Comparison of ENCODE assay signal across 13 mouse cellular contexts in genomic region chr4:141514179-141514641, GRCm38 (mm10). TPM values are rescaled to one million over a fixed set of nuclear protein-coding genes. Genes with fewer than 3 reads are reported as not detected.
DNase-seq lines count a peak whose midpoint lies in the region; ATAC-seq and TF ChIP-seq lines count a peak whose summit lies in the region.
"Had no signal": no experiment of that assay in that cellular context is flagged by ENCODE, and none has a peak within 500 bp of the region (broad histone marks: within the 10 kb centered on the region; RNA-seq: fewer than 3 reads in every experiment).

No protein-coding gene starts in this region.

- H3K9ac ChIP-seq in liver, embryonic 11.5 days (ENCODE audit: low read depth, low read length), result no peak overlapping the region
- no peak overlapping the region for H3K9ac ChIP-seq in intestine, embryonic 15.5 days
- H3K9ac ChIP-seq in liver, embryonic 13.5 days, result no peak overlapping the region
- H3K9ac ChIP-seq in stomach, embryonic 16.5 days (ENCODE audit: low read length), result no peak overlapping the region

- no peak for TF ChIP-seq CTCF in layer of hippocampus, adult 2 months (conservative IDR thresholded peaks at IDR 0.05)

- DNase-seq in liver, result peak; percentile 43
- DNase-seq in liver, embryonic 11.5 days (ENCODE audit: low spot score), result no peak
- DNase-seq in liver, embryonic 13.5 days, result no peak
- DNase-seq in layer of hippocampus, adult 2 months (ENCODE audit: low spot score in 2 of 2), result no peak
- no peak for DNase-seq in thymus, postnatal 25 days
- no peak for DNase-seq in layer of hippocampus, adult 9-11 months
- DNase-seq: cerebellum, adult 9-10 months; thymus, postnatal 14 days had no signal

- ATAC-seq in liver, embryonic 11.5 days (replicated peaks; ENCODE audit: low FRiP score), result no peak
- peak; percentile 91 for ATAC-seq in intestine, embryonic 15.5 days
- ATAC-seq in liver, embryonic 13.5 days (ENCODE audit: low read depth), result peak; percentile 74
- peak; percentile 96 for ATAC-seq in stomach, embryonic 16.5 days (ENCODE audit: insufficient read depth, low FRiP score)
- ATAC-seq: Patski had no signal

- peaks cover 25% of the 10 kb centered on the region for H3K36me3 ChIP-seq in liver, embryonic 11.5 days (ENCODE audit: control insufficient read depth, insufficient read depth, low read length)
- 0 out of 2 replicates have a peak, but pooled peaks cover 6% of the 10 kb centered on the region for H3K36me3 ChIP-seq in intestine, embryonic 15.5 days
- H3K36me3 ChIP-seq in liver, embryonic 13.5 days, result peaks cover 64% of the 10 kb centered on the region
- no peaks in the 10 kb centered on the region; the same call in 1 of the 2 replicates for H3K36me3 ChIP-seq in stomach, embryonic 16.5 days (ENCODE audit: control insufficient read depth, insufficient read depth, low read length)

- no peak overlapping the region for H3K4me3 ChIP-seq in liver, embryonic 11.5 days (ENCODE audit: low read depth, low read length)
- H3K4me3 ChIP-seq in intestine, embryonic 15.5 days (replicated peaks), result no peak overlapping the region
- no peak overlapping the region for H3K4me3 ChIP-seq in liver, embryonic 13.5 days (replicated peaks)
- H3K4me3 ChIP-seq in stomach, embryonic 16.5 days (replicated peaks; ENCODE audit: low read length), result no peak overlapping the region
- H3K4me3 ChIP-seq in layer of hippocampus, adult 2 months, result no peak overlapping the region
- H3K4me3 ChIP-seq: forebrain, embryonic 10.5 days; megakaryocyte, embryonic 14.5 days had no signal

- H3K27ac ChIP-seq in liver, embryonic 11.5 days (ENCODE audit: low read depth, low read length), result no peak overlapping the region
- H3K27ac ChIP-seq in intestine, embryonic 15.5 days, result peak overlapping the region; percentile 55
- H3K27ac ChIP-seq in liver, embryonic 13.5 days, result peak overlapping the region; percentile 15; the same call in 1 of the 2 replicates
- peak overlapping the region; percentile 70 for H3K27ac ChIP-seq in stomach, embryonic 16.5 days (ENCODE audit: low read length)
- H3K27ac ChIP-seq in layer of hippocampus, adult 2 months, result no peak overlapping the region
- H3K27ac ChIP-seq: forebrain, embryonic 10.5 days had no signal

- H3K27me3 ChIP-seq in liver, embryonic 11.5 days (replicated peaks; ENCODE audit: control insufficient read depth, insufficient read depth, low read length), result no peaks in the 10 kb centered on the region
- H3K27me3 ChIP-seq in intestine, embryonic 15.5 days (replicated peaks), result no peaks in the 10 kb centered on the region
- no peaks in the 10 kb centered on the region for H3K27me3 ChIP-seq in liver, embryonic 13.5 days
- no peaks in the 10 kb centered on the region for H3K27me3 ChIP-seq in stomach, embryonic 16.5 days (ENCODE audit: control insufficient read depth, insufficient read depth, low read length)
- H3K27me3 ChIP-seq: megakaryocyte, embryonic 14.5 days; Patski had no signal

- H3K4me1 ChIP-seq in liver, embryonic 11.5 days (replicated peaks; ENCODE audit: control insufficient read depth, insufficient read depth, low read length), result peaks cover 20% of the 10 kb centered on the region
- peaks cover 39% of the 10 kb centered on the region for H3K4me1 ChIP-seq in intestine, embryonic 15.5 days (replicated peaks)
- peaks cover 28% of the 10 kb centered on the region for H3K4me1 ChIP-seq in liver, embryonic 13.5 days (replicated peaks)
- H3K4me1 ChIP-seq in stomach, embryonic 16.5 days (ENCODE audit: control insufficient read depth, insufficient read depth, low read length), result peaks cover 26% of the 10 kb centered on the region

- no peaks in the 10 kb centered on the region for H3K9me3 ChIP-seq in liver, embryonic 11.5 days (ENCODE audit: control insufficient read depth, low read length)
- no peaks in the 10 kb centered on the region for H3K9me3 ChIP-seq in intestine, embryonic 15.5 days
- H3K9me3 ChIP-seq in liver, embryonic 13.5 days (replicated peaks), result no peaks in the 10 kb centered on the region
- H3K9me3 ChIP-seq in stomach, embryonic 16.5 days (replicated peaks; ENCODE audit: control insufficient read depth, low read length), result no peaks in the 10 kb centered on the region
- H3K9me3 ChIP-seq: forebrain, embryonic 10.5 days; megakaryocyte, embryonic 14.5 days had no signal

- WGBS in liver, embryonic 11.5 days, result 71% methylated on average over 12 of the region's 12 CpGs
- WGBS in intestine, embryonic 15.5 days, result 21% methylated on average over 12 of the region's 12 CpGs
- WGBS in liver, embryonic 13.5 days (ENCODE audit: insufficient replicate concordance), result 66% methylated on average over 12 of the region's 12 CpGs
- WGBS in stomach, embryonic 16.5 days, result 26% methylated on average over 12 of the region's 12 CpGs

- no peak overlapping the region for H3K4me2 ChIP-seq in liver, embryonic 11.5 days
- peak overlapping the region; percentile 22 for H3K4me2 ChIP-seq in intestine, embryonic 15.5 days (replicated peaks)
- 0 out of 2 replicates have a peak overlapping the region, but pooled peaks have one; percentile 8 for H3K4me2 ChIP-seq in liver, embryonic 13.5 days
- no peak overlapping the region for H3K4me2 ChIP-seq in stomach, embryonic 16.5 days (ENCODE audit: low read depth, low read length)

RNA-seq across cellular contexts. Expression of gene Spen, which starts 24.2 kb away (rescaled TPM):
- polyA plus RNA-seq in liver, embryonic 11.5 days (2014; fragmentation: Nextera tagmentation; extraction: Ambion mirVana), result 9.1 and 10.4 TPM in 2 replicates
- 7.4 and 10.5 TPM in 2 replicates for polyA plus RNA-seq in intestine, embryonic 15.5 days (2015; fragmentation: Nextera tagmentation; extraction: Ambion mirVana)
- 4.2 and 4.8 TPM in 2 replicates for polyA plus RNA-seq in liver, embryonic 13.5 days (2015; fragmentation: Nextera tagmentation; extraction: Ambion mirVana)
- polyA plus RNA-seq in stomach, embryonic 16.5 days (2015; fragmentation: Nextera tagmentation; extraction: Ambion mirVana), result 6.2 and 7.2 TPM in 2 replicates
- total RNA-seq in layer of hippocampus, adult 2 months (2021), result 10 to 100 TPM; 56.0 to 68.1 TPM

Comparison
In these comparisons a context has a peak if more than half of its experiments do, and no peak if none do; other contexts are left out.
1. H3K27ac ChIP-seq: peak in intestine, embryonic 15.5 days (single experiment), liver, embryonic 13.5 days (single experiment) and stomach, embryonic 16.5 days (single experiment); none in liver, embryonic 11.5 days (single experiment) and layer of hippocampus, adult 2 months (single experiment).
2. H3K4me2 ChIP-seq: peak in intestine, embryonic 15.5 days (single experiment) and liver, embryonic 13.5 days (single experiment); none in liver, embryonic 11.5 days (single experiment) and stomach, embryonic 16.5 days (single experiment).